Mouse (Mus musculus): ENCODE data around the gene Flt1. TPM values are rescaled to one million over a fixed set of nuclear protein-coding genes. Genes with fewer than 3 reads are reported as not detected.

Gene Flt1
- polyA plus RNA-seq, 1 experiment from 2014 or later: 9.9 TPM

GRCm38 (mm10) chr5:147748081-147748581 lies 22.3 kb upstream of the Flt1 start:
- H3K36me3 ChIP-seq (replicated peaks): no peaks in the 10 kb centered on the region
- H3K27me3 ChIP-seq: peaks cover 48% of the 10 kb centered on the region
- H3K4me1 ChIP-seq: peaks cover 28% of the 10 kb centered on the region
- H3K9me3 ChIP-seq: no peaks in the 10 kb centered on the region
- 2% methylated on average over 15 of the region's 15 CpGs for WGBS
- H3K27ac ChIP-seq: no peak overlapping the region
- H3K9ac ChIP-seq: peak overlapping the region; percentile 25; the same call in 1 of the 2 replicates
- H3K4me2 ChIP-seq: peak overlapping the region; percentile 48
- H3K4me3 ChIP-seq (replicated peaks): peak overlapping the region; percentile 25
- no peak for ATAC-seq (ENCODE audit: low FRiP score)

DNA sequence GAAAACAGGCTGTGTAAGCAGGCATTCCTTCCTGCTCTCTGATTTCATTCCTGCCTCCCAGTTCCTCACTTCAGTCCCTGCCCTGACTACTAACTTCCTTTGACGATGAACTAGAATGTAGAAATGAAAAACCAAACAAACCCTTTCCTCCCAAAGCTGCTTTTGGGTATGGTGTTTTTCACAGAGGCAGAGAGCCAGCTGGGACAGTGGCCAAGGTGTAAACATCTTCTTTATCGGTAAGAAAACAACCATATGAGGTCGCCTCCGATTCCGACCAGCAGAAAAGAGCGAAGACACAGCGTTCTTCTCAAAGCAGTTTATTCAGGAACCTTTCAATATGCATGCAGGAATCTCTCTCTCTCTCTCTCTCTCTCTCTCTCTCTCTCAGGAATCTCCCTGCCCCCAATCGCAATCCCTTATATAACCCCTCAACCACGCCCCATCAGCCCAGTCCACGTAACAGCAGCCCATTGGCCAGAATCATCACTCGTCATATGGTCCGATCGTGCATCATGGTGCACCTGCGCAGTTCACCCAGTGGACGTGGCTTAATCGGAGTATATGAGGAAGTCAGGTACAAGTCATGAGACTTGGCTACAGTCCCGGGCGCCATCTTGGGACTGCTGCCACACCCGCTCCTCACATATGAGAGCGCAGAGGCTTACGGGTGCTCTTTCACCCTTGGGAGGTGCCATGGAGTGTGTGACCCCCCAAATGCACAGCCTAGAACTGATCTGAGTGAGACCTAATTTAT lies 19.3 kb upstream of the Flt1 start:
- H3K4me1 ChIP-seq: peaks cover 14% of the 10 kb centered on the region
- H3K4me2 ChIP-seq: no peak overlapping the region
- no peaks in the 10 kb centered on the region for H3K36me3 ChIP-seq (replicated peaks)
- peaks cover 22% of the 10 kb centered on the region for H3K27me3 ChIP-seq
- ATAC-seq (ENCODE audit: low FRiP score): no peak
- H3K9me3 ChIP-seq: no peaks in the 10 kb centered on the region
- no peak overlapping the region for H3K4me3 ChIP-seq (replicated peaks)
- H3K27ac ChIP-seq: no peak overlapping the region
- 93% methylated on average over 21 of the region's 21 CpGs for WGBS
- H3K9ac ChIP-seq: no peak overlapping the region

DNA sequence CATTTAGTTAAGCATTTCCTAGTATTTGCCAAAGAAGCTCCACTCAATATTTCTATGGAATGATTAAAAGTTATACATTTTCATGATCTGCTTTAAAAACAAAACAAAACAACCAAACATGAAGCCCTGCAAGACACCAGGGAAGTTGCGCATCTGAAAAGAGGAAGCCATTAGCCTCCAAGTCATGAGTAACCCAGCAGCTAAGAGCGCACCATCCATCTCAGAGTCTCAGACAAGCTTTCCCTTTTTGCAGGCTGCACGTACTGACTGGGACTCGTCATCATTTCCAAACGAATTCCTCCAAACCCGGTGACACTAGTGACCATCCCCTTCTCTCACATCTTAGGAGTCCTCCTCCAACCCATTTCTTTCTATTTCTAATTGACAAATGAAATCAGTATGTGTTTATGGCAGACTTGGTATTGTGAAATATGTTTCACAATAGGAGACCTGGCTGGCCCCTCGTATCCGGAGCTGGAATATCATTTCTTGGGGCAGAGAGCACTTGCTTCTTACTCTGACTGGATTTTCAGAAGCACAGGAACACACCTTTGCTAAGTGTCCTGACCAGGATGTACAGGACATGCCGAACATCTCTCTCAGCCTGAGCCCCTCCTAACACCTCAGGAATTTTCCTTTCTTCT lies 16.8 kb upstream of the Flt1 start:
- no peak overlapping the region for H3K9ac ChIP-seq
- no peak for ATAC-seq (ENCODE audit: low FRiP score)
- no peaks in the 10 kb centered on the region for H3K9me3 ChIP-seq
- no peaks in the 10 kb centered on the region for H3K4me1 ChIP-seq
- 83% methylated on average over 9 of the region's 9 CpGs for WGBS
- no peak overlapping the region for H3K4me3 ChIP-seq (replicated peaks)
- H3K27me3 ChIP-seq: no peaks in the 10 kb centered on the region
- no peaks in the 10 kb centered on the region for H3K36me3 ChIP-seq (replicated peaks)
- H3K27ac ChIP-seq: no peak overlapping the region
- no peak overlapping the region for H3K4me2 ChIP-seq

DNA sequence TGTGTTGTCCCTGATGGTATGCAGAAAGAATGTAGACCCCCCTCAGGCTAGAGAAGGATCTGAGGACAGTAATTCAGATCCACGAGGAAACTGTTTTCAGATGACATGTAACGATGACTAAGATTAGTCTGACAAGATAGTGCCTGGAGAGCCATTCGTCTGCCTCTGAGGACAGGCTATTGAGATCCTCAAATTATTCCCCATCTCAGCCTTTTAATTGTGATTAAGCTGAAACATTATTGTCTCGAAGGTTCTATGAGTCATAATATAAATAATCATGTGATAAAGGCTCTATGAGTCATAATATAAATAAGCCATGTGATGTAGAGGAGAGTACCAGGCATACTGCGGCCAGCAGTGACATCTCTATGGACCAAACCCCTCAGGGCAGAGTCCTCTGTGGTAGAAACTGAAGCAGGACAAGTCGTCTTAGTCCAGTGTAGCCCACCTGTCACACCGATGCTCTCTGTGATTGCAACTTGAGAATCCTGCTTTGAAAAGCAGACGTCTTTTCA lies 11.0 kb upstream of the Flt1 start:
- Histone ChIP-seq H3K36me3 (replicated peaks) (no peaks in the 10 kb centered on the region), H3K9ac (no peak overlapping the region), H3K4me1 (no peaks in the 10 kb centered on the region), H3K4me2 (no peak overlapping the region), H3K9me3 (no peaks in the 10 kb centered on the region), H3K4me3 (replicated peaks) (no peak overlapping the region), H3K27me3 (peaks cover 6% of the 10 kb centered on the region; the same call in 1 of the 2 replicates), H3K27ac (no peak overlapping the region)
- no peak for ATAC-seq (ENCODE audit: low FRiP score)
- WGBS: 84% methylated on average over 8 of the region's 8 CpGs

DNA sequence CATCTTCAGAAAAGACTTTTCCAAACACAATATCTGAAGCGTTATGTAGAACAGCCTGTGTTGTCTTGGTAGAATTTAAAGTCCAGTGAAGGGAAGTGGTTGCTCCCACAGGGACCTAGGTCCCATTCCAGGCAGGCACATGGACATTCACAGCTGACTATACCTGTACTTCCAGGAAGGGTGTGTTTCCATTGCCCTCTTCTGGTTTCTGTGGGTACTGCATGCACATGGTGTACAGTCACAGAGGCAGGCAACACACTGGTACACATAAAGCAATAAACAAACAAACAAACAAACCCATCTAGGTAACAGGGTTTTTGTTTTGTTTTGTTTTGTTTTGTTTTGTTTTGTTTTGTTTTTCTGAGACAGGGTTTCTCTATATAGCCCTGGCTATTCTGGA lies 7.9 kb upstream of the Flt1 start:
- 97% methylated on average over 1 of the region's 1 CpGs for WGBS
- H3K4me1 ChIP-seq: no peaks in the 10 kb centered on the region
- no peaks in the 10 kb centered on the region for H3K9me3 ChIP-seq
- H3K27ac ChIP-seq: no peak overlapping the region
- no peak overlapping the region for H3K4me2 ChIP-seq
- no peak overlapping the region for H3K9ac ChIP-seq
- no peak overlapping the region for H3K4me3 ChIP-seq (replicated peaks)
- ATAC-seq (ENCODE audit: low FRiP score): no peak
- no peaks in the 10 kb centered on the region for H3K36me3 ChIP-seq (replicated peaks)
- peaks cover 28% of the 10 kb centered on the region for H3K27me3 ChIP-seq

DNA sequence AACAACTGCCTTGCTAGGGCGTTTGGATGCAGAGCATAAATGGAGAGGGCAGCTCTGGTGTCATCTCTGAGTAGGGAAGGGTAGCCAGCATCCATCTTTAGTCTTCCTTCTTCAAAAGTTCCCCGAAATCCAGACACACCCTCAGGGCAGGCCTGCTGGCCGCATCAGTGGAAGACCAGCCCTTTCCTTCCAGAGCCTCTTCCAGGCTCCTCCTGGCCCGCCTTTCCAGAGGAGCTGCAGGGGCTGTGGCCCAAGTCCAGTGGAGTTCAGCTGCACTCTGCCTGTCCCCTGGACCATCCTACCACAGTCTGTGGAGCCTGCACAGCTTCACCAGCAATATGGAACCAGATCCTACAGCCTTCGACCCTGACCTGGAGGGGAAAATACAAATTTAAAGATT lies 7.1 kb upstream of the Flt1 start:
- no peaks in the 10 kb centered on the region for H3K36me3 ChIP-seq (replicated peaks)
- no peak for ATAC-seq (ENCODE audit: low FRiP score)
- H3K9me3 ChIP-seq: no peaks in the 10 kb centered on the region
- no peak overlapping the region for H3K4me3 ChIP-seq (replicated peaks)
- H3K27ac ChIP-seq: no peak overlapping the region
- WGBS: 83% methylated on average over 5 of the region's 5 CpGs
- H3K27me3 ChIP-seq: peaks cover 35% of the 10 kb centered on the region
- H3K9ac ChIP-seq: no peak overlapping the region
- H3K4me1 ChIP-seq: no peaks in the 10 kb centered on the region
- H3K4me2 ChIP-seq: no peak overlapping the region

- H3K4me1 ChIP-seq: peaks cover 16% of the 10 kb centered on the region
These were observed 1.7 kb upstream of the Flt1 start for GRCm38 (mm10) chr5:147727481-147727880.

GRCm38 (mm10) chr5:147726701-147727393 lies 1.0 kb upstream of the Flt1 start:
- no peaks in the 10 kb centered on the region for H3K9me3 ChIP-seq
- H3K27ac ChIP-seq: no peak overlapping the region
- peaks cover 82% of the 10 kb centered on the region for H3K27me3 ChIP-seq
- WGBS: 1% methylated on average over 18 of the region's 18 CpGs
- no peak overlapping the region for H3K4me3 ChIP-seq (replicated peaks)
- no peak overlapping the region for H3K4me2 ChIP-seq
- no peak overlapping the region for H3K9ac ChIP-seq
- no peaks in the 10 kb centered on the region for H3K36me3 ChIP-seq (replicated peaks)
- ATAC-seq (ENCODE audit: low FRiP score): no peak
- peaks cover 16% of the 10 kb centered on the region for H3K4me1 ChIP-seq

More at GRCm38 (mm10) chr5:147727481-147727880, 1.7 kb upstream of the Flt1 start:
- no peak for ATAC-seq (ENCODE audit: low FRiP score)
- no peaks in the 10 kb centered on the region for H3K36me3 ChIP-seq (replicated peaks)
- H3K9ac ChIP-seq: no peak overlapping the region
- H3K27me3 ChIP-seq: peaks cover 78% of the 10 kb centered on the region
- H3K27ac ChIP-seq: no peak overlapping the region
- WGBS: 8% methylated on average over 12 of the region's 12 CpGs
- H3K9me3 ChIP-seq: no peaks in the 10 kb centered on the region
- H3K4me2 ChIP-seq: no peak overlapping the region
- no peak overlapping the region for H3K4me3 ChIP-seq (replicated peaks)

GRCm38 (mm10) chr5:147724945-147725830 lies 623 bp downstream of the Flt1 start:
- Histone ChIP-seq H3K27me3 (peaks cover 93% of the 10 kb centered on the region), H3K9me3 (no peaks in the 10 kb centered on the region), H3K9ac (0 out of 2 replicates have a peak overlapping the region, but pooled peaks have one; percentile 18), H3K27ac (no peak overlapping the region), H3K4me3 (replicated peaks) (peak overlapping the region; percentile 41), H3K4me1 (peaks cover 16% of the 10 kb centered on the region), H3K4me2 (peak overlapping the region; percentile 65), H3K36me3 (replicated peaks) (no peaks in the 10 kb centered on the region)
- peak; percentile 65 for ATAC-seq (ENCODE audit: low FRiP score)
- under 1% methylated on average over 68 of the region's 69 CpGs for WGBS

GRCm38 (mm10) chr5:147724391-147724790 lies 1.4 kb downstream of the Flt1 start:
- Histone ChIP-seq H3K27me3 (peaks cover 91% of the 10 kb centered on the region), H3K4me1 (peaks cover 16% of the 10 kb centered on the region), H3K27ac (no peak overlapping the region), H3K9me3 (no peaks in the 10 kb centered on the region), H3K4me3 (replicated peaks) (peak overlapping the region; percentile 41; the same call in 1 of the 2 replicates), H3K36me3 (replicated peaks) (no peaks in the 10 kb centered on the region), H3K4me2 (no peak overlapping the region), H3K9ac (no peak overlapping the region)
- 2% methylated on average over 14 of the region's 14 CpGs for WGBS
- no peak for ATAC-seq (ENCODE audit: low FRiP score)

DNA sequence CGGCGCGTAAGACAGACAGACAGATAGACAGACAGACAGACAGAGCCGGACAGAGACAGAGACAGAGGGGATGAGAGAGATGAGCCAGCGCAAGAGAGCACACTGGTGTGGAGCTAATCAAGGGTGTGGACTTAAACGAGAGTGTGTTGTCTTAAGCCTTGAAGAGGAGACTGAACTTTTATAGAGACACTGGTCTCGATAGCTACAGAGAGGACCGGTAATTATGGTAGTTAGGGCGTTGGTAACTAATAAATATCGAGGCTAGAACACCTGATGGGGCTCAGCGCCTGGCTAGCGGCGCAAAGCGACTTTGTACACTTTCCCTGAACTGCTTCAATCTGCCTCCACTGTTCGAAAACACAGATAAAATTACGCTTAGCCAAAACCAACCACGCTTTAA lies 2.0 kb downstream of the Flt1 start:
- Histone ChIP-seq H3K9me3 (no peaks in the 10 kb centered on the region), H3K27me3 (peaks cover 91% of the 10 kb centered on the region), H3K36me3 (replicated peaks) (no peaks in the 10 kb centered on the region), H3K4me1 (peaks cover 16% of the 10 kb centered on the region), H3K9ac (no peak overlapping the region), H3K4me2 (no peak overlapping the region), H3K27ac (no peak overlapping the region), H3K4me3 (replicated peaks) (no peak overlapping the region)
- 3% methylated on average over 17 of the region's 17 CpGs for WGBS
- ATAC-seq (ENCODE audit: low FRiP score): no peak

Data from forebrain, embryonic 12.5 days (tissue).